Mouse (Mus musculus) cerebellum, postnatal 10 days (tissue): ENCODE data around the gene Car6.

Experiments used
- DNase-seq, 2 experiments: peaks; one replicate each; pipeline ENCODE4 v3.0.0; 2021; ENCODE audit warnings: mixed read lengths in 2 of 2

Gene Car6

GRCm38 (mm10) chr4:150178131-150178530, 23.0 kb downstream of the Car6 start:
- no peak for DNase-seq

DNA sequence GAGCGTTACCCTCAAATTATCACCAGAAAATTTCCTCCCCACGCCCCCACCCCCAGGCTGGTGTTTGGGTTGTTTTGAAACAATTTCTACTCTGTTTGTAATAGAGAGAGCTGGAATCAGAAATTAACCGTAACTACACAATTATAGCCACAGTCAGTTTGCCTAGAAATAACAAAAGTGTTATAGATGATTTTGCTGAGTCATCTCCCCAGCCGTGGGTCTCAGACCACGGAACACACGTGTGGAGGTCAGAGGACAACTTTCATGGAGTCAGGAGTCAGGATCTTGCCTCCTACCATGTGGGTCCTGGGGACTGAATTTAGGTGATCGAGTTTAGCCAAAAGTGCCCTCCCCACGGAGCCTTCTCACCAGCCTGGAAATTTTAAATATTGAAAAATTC, 24.0 kb downstream of the Car6 start:
- DNase-seq = no peak

DNA sequence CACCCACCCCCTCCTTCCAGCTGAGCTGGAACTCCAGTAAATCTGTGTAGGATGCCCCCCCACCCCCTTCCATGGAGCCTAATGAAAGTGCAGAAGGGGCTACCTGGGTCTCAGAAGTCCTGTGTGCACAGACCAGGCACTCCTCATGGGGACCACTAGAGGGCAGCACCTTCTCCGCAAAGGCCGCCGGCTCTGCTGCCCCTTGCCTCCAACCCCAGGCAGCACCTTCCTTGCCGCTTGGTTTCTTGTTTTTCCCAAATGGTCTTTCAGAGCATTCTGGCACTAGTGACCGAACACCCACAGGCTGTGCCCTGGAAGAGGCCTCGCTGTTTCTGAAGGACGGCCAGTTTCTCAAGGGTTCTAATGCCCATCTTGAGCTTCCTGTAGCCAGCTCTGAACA, 24.6 kb downstream of the Car6 start:
- peak; percentile 71 to 72 for DNase-seq

GRCm38 (mm10) chr4:150174027-150174426, 27.1 kb downstream of the Car6 start:
- DNase-seq = peak in 1 of 2 experiments; percentile 30

DNA sequence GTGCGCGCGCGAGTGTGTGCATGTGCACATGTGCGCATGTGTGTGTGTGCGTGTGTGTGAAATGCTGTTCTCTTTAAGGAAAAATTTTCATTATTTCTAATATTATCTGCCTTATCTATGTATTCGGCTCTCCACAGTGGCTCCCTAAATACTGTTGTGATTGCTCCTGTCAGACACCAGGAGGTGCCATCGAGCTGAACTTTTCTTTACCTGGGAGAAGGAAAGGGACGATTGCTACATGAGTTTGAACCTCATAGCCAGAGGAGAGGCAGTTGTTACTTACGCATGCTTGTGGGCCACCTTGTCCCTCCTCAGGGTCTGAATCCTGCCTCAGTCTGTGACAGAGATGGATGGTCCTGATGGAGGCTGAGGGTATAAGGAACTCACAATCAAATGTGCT, 27.9 kb downstream of the Car6 start:
- DNase-seq = peak; percentile 69 to 74

- DNase-seq = no peak
Measured at GRCm38 (mm10) chr4:150172107-150172506, 29.0 kb downstream of the Car6 start.

DNA sequence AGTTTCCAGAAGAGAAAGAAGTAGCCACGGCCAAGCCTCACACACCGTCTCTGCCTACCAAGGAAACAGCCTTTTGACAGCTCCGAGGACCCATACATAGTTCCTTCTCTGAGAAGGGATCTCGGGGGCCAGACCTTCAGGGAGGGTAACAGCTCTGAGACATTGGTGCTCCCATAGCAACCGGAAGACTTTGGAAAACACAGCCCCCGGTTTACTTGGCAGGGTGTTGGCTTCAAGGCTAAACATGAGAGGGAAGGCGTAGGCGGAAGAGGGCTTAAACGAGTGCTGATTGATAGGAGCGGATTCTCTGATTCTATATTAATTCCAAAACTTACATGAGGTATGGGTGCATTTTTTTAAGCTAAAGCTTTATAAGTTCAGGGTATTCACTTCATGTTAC, 32.7 kb downstream of the Car6 start:
- no peak for DNase-seq

GRCm38 (mm10) chr4:150164875-150165274, 36.3 kb downstream of the Car6 start:
- no peak for DNase-seq

DNA sequence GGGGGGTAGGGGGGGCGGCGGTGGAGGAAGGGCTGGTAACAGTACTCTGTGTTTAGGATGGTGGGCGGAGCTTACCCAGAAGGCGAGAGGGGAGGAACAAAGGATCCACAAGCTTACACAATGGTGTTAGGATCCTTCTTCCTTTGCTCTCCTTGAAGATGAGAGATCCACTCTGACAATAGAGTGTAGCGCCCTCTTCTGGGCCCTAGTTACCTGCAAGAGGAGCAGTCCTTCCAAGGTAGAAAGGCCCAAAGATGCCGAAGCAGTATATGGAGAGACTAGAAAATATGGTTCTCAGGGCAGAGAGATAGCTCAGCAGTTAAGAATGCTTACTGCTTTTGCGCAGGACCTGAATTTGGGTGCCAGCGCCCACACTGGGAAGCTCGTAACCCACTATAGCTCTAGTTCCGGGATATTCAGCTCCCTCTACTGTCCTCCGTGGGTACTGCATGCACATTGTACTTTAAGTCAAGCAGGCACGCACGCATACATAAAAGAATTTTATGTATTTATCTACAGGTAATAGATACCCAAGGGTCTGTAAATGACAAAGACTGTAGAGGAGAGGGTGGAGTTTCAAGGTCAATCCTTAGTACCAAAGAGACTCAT, 38.5 kb downstream of the Car6 start:
- no peak for DNase-seq

DNA sequence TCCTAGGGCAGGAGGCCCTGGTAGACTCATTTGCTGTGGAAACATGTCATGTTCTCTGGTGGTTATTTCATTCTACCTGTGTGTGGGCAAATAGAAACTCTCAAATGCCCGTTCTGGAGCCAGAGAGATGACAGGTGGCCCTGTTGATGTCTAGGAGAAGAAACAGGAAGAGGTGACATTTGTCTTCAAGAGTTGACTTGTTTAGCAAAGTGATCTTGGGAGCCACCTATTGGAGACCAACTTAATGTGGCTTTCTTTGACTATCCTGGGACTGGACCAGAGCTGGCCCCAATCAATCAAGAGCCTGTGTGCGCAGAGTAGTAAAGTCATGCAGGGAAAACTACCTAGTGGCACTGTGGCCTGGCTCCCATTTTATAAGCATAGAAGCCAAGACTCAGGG, 41.7 kb downstream of the Car6 start:
- DNase-seq = no peak

- no peak for DNase-seq
Measured at GRCm38 (mm10) chr4:150157348-150157882, 43.7 kb downstream of the Car6 start.

DNA sequence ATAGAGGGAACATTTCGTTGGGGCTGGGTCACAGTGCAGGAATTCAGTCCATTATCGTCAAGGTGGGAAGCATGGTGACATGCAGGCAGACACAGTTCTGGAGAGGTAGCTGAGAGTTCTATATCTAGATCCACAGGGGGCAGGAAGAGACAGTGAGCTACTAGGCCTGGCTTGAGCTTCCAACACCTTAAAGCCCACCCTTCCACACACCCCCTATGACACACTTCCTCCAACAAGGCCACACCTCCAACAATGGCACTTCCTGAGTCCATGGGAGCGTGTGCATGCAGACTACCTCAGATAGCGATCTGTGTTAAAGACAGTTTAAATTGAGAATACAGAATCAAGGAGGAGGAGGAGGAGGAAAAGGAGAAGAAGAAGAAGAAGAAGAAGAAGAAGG, 45.4 kb downstream of the Car6 start:
- no peak for DNase-seq

DNA sequence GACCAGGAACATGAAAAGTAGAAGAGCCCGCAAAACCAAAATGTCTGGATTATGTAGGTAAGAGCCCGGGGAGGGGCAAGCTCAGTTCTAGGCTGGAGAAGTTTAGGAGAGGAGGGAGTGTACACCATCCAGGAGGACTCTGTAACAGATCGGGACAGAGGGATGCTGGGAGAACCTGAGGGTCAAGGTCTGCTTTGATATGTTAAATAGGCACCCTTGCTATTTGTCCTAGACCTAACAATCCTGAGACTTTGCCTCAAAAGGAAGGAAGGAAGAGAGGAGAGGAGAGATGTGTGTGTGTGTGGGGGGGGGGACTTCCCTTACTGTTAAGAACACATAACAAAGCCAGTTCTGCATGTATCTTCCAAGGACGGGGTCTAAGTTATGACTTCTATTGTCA, 45.8 kb downstream of the Car6 start:
- DNase-seq = no peak

DNA sequence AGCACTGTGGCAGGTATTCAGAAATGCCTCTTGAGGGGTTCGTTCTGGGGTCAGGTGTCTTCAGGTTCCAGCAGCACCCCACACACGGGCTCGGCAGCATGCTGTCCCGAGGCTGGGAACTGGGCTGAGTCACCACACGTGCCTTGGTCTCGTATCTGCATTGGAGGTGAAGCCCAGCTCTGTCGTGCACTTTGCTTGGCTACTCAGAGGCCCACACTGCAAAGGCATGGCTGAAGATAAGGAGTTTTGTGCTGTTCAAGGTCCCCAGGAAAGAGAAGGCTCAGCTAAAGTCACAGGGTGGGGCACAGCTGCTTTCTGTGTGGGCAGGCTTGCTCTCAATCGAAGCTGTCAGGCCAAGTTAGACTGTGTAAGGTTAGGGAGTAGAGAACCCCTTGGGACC, 48.6 kb downstream of the Car6 start:
- DNase-seq = no peak

GRCm38 (mm10) chr4:150151045-150151444, 50.1 kb downstream of the Car6 start:
- no peak for DNase-seq

GRCm38 (mm10) chr4:150146286-150146685, 54.8 kb downstream of the Car6 start:
- DNase-seq = no peak

GRCm38 (mm10) chr4:150144242-150144641, 56.9 kb downstream of the Car6 start:
- no peak for DNase-seq

- peak; percentile 65 to 75 for DNase-seq
Measured at GRCm38 (mm10) chr4:150140346-150140745, 60.8 kb downstream of the Car6 start.

- no peak for DNase-seq
Measured at GRCm38 (mm10) chr4:150139090-150139489, 62.0 kb downstream of the Car6 start.

- DNase-seq = peak; percentile 71 to 74
Measured at GRCm38 (mm10) chr4:150138084-150138543, 63.0 kb downstream of the Car6 start.

DNA sequence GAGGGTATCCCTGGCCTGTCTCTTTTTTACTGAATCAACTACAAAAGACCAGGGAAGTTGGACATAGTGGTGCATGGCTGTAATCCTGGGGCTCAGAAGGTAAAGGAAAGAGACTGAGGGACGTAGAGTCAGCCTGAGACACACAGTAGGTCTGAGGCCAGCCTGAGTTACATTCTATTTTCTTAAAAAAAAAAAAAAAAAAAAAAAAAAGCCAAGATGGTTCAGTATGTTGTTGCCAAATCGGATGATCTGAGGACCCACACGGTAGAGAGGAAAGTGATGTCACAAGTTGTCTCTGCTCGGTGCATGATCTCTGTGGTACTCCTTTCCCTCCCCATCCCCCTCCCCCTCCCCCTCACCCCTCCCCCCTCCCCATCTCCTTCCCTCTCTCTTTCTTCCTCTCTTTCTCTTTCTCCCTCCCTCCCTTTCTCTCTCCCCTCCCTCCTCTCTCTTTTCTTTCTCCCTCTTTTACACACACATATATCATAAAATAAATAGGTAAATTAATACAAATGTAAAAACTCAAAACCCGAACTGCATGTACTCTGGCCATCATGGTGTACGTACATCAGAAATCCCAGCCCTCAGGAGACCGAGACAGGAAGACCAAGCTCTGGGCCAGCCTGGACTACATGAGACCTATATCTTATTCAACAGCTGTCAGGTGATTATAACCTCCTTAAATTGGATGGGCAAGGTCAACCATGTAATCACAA, 63.6 kb downstream of the Car6 start:
- DNase-seq = no peak
